Mouse (Mus musculus): ENCODE results near the gene Spryd4.

DNA sequence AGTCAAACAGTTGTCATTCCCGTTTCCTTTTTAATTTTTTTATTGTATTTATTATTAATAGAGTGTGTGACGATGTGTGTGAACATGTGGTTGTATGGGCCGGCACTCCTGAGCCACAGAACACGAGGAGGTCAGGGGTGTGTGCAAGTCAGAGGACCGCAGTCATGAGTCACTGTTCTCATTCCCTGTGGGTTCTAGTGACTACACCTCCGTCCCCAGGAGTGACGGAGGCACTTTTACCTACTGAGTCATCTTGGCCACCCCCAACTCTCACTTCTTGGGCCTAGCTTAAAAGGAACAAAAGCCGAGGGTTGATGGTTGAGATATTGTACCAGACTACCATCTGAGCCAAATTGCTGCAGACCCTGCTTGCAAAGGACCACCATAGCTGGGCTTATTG lies 44.7 kb upstream of the Spryd4 start:
- TF ChIP-seq CTCF (IDR thresholded peaks at IDR 0.05; ENCODE audit: insufficient read depth, low read length) (no peak), POLR2A (IDR thresholded peaks at IDR 0.05; ENCODE audit: borderline replicate concordance, extremely low read depth, low read depth, low read length) (no peak)

Data from lung, adult 2 months (tissue).